Mouse (Mus musculus): Measurements from ENCODE around the gene Kbtbd4. TPM values are rescaled to one million over a fixed set of nuclear protein-coding genes. Genes with fewer than 3 reads are reported as not detected.
A peak's percentile ranks its signal among the peaks of the same experiment; 100 is the strongest.

The Kbtbd4 gene
- 26.9 and 29.1 TPM in 2 replicates for polyA plus RNA-seq (2012; rRNA removed)

GRCm38 (mm10) chr2:90904076-90904855, at the start of gene Kbtbd4, which contains the start of gene Ndufs3:
Gene Kbtbd4, plus strand, starts transcription at chr2:90904740.
Gene Ndufs3, minus strand, starts transcription at chr2:90904827.
- Histone ChIP-seq H3K27me3 (ENCODE audit: control insufficient read depth, insufficient read depth, low read length) (no peaks in the 10 kb centered on the region), H3K4me3 (ENCODE audit: control insufficient read depth, insufficient read depth, low read length) (peak within 1 kb of the TSS; percentile 74), H3K4me1 (replicated peaks; ENCODE audit: control insufficient read depth, insufficient read depth, low read length) (peaks cover 8% of the 10 kb centered on the region), H3K36me3 (ENCODE audit: control insufficient read depth, insufficient read depth, low read length) (peaks cover 28% of the 10 kb centered on the region), H3K27ac (ENCODE audit: control insufficient read depth, insufficient read depth, low read length) (peak within 1 kb of the TSS; percentile 69)
- DNase-seq: peak; percentile 88
- WGBS: under 1% methylated on average over 43 of the region's 43 CpGs
- TF ChIP-seq POLR2A (IDR thresholded peaks at IDR 0.05; ENCODE audit: control insufficient read depth, extremely low read depth, insufficient read depth, low read length, poor library complexity) (peak; percentile 80), CTCF (IDR thresholded peaks at IDR 0.05; ENCODE audit: borderline replicate concordance, control insufficient read depth, extremely low read depth, insufficient read depth, low read length, poor library complexity) (peak; percentile 25; the same call in 1 of the 2 replicates)

DNA sequence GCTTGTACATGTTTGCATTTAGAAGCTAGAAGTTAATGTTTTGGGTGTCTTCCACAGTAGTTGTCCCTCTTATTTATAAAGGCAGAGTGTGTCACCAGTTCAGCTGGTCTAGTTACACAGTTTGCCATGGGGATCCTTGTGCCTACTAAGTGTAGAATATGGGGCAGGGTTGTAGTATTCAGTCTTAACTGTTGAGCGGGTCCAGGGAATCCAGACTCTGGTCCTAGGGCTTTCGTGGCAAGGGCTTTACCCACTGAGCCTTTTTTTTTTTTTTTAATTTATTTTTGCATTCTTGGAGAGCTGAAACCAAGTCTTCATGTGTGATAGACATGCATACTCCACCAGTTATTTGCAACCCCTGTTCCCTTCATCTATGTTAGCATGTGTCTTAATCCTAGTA, 43.1 kb upstream of the Kbtbd4 start:
- DNase-seq: no peak
- Histone ChIP-seq H3K36me3 (ENCODE audit: control insufficient read depth, insufficient read depth, low read length) (peaks cover 62% of the 10 kb centered on the region), H3K4me3 (ENCODE audit: control insufficient read depth, insufficient read depth, low read length) (no peak overlapping the region), H3K27ac (ENCODE audit: control insufficient read depth, insufficient read depth, low read length) (no peak overlapping the region), H3K27me3 (ENCODE audit: control insufficient read depth, insufficient read depth, low read length) (no peaks in the 10 kb centered on the region), H3K4me1 (replicated peaks; ENCODE audit: control insufficient read depth, insufficient read depth, low read length) (no peaks in the 10 kb centered on the region)
- no peak for TF ChIP-seq POLR2A (IDR thresholded peaks at IDR 0.05; ENCODE audit: control insufficient read depth, extremely low read depth, insufficient read depth, low read length, poor library complexity)
- TF ChIP-seq CTCF (IDR thresholded peaks at IDR 0.05; ENCODE audit: borderline replicate concordance, control insufficient read depth, extremely low read depth, insufficient read depth, low read length, poor library complexity): no peak
- 99% methylated on average over 2 of the region's 2 CpGs for WGBS

- peaks cover 60% of the 10 kb centered on the region for H3K36me3 ChIP-seq (ENCODE audit: control insufficient read depth, insufficient read depth, low read length)
Measured at GRCm38 (mm10) chr2:90864184-90864583, 40.4 kb upstream of the Kbtbd4 start.

GRCm38 (mm10) chr2:90866524-90866923, 38.0 kb upstream of the Kbtbd4 start:
- Histone ChIP-seq H3K4me1 (replicated peaks; ENCODE audit: control insufficient read depth, insufficient read depth, low read length) (no peaks in the 10 kb centered on the region), H3K36me3 (ENCODE audit: control insufficient read depth, insufficient read depth, low read length) (peaks cover 42% of the 10 kb centered on the region), H3K4me3 (ENCODE audit: control insufficient read depth, insufficient read depth, low read length) (no peak overlapping the region), H3K27me3 (ENCODE audit: control insufficient read depth, insufficient read depth, low read length) (no peaks in the 10 kb centered on the region), H3K27ac (ENCODE audit: control insufficient read depth, insufficient read depth, low read length) (no peak overlapping the region)
- TF ChIP-seq POLR2A (IDR thresholded peaks at IDR 0.05; ENCODE audit: control insufficient read depth, extremely low read depth, insufficient read depth, low read length, poor library complexity) (no peak), CTCF (IDR thresholded peaks at IDR 0.05; ENCODE audit: borderline replicate concordance, control insufficient read depth, extremely low read depth, insufficient read depth, low read length, poor library complexity) (peak; percentile 76; the same call in 1 of the 2 replicates)
- peak; percentile 81 for DNase-seq
- 54% methylated on average over 3 of the region's 3 CpGs for WGBS

More at GRCm38 (mm10) chr2:90864184-90864583, 40.4 kb upstream of the Kbtbd4 start:
- H3K4me1 ChIP-seq (replicated peaks; ENCODE audit: control insufficient read depth, insufficient read depth, low read length): no peaks in the 10 kb centered on the region
- DNase-seq: no peak
- TF ChIP-seq CTCF (IDR thresholded peaks at IDR 0.05; ENCODE audit: borderline replicate concordance, control insufficient read depth, extremely low read depth, insufficient read depth, low read length, poor library complexity) (no peak), POLR2A (IDR thresholded peaks at IDR 0.05; ENCODE audit: control insufficient read depth, extremely low read depth, insufficient read depth, low read length, poor library complexity) (no peak)
- H3K27me3 ChIP-seq (ENCODE audit: control insufficient read depth, insufficient read depth, low read length): no peaks in the 10 kb centered on the region
- no peak overlapping the region for H3K27ac ChIP-seq (ENCODE audit: control insufficient read depth, insufficient read depth, low read length)
- H3K4me3 ChIP-seq (ENCODE audit: control insufficient read depth, insufficient read depth, low read length): no peak overlapping the region

DNA sequence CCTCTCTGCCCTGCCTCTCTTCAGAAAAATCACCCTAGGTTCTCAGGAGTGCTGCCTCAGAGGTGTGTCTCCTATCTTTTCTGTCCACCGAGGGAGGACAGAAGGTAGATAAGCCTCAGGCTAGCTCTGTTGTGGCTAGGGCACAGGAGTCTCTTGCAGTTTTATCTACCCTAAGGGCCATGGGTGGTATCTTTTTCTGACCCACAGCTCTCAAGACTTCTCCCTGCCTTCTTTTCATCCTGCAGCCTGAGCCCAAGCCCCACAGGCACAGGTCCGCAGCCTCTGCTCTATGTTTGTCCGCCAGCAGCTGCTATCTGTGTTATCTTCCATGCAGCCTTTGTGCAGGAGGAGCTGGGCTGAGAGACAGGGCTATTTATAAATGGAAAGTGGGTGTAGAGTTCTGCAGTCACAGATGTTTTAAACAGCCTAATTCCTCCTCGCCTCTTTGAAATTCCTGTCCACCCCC, 34.4 kb upstream of the Kbtbd4 start:
- Histone ChIP-seq H3K36me3 (ENCODE audit: control insufficient read depth, insufficient read depth, low read length) (peaks cover 13% of the 10 kb centered on the region), H3K27ac (ENCODE audit: control insufficient read depth, insufficient read depth, low read length) (no peak overlapping the region), H3K27me3 (ENCODE audit: control insufficient read depth, insufficient read depth, low read length) (no peaks in the 10 kb centered on the region), H3K4me1 (replicated peaks; ENCODE audit: control insufficient read depth, insufficient read depth, low read length) (no peaks in the 10 kb centered on the region), H3K4me3 (ENCODE audit: control insufficient read depth, insufficient read depth, low read length) (no peak overlapping the region)
- TF ChIP-seq CTCF (IDR thresholded peaks at IDR 0.05; ENCODE audit: borderline replicate concordance, control insufficient read depth, extremely low read depth, insufficient read depth, low read length, poor library complexity): no peak
- TF ChIP-seq POLR2A (IDR thresholded peaks at IDR 0.05; ENCODE audit: control insufficient read depth, extremely low read depth, insufficient read depth, low read length, poor library complexity): no peak
- no peak for DNase-seq
- WGBS: 74% methylated on average over 4 of the region's 4 CpGs

GRCm38 (mm10) chr2:90871180-90871961, 33.2 kb upstream of the Kbtbd4 start:
- peaks cover 4% of the 10 kb centered on the region; the same call in 1 of the 2 replicates for H3K36me3 ChIP-seq (ENCODE audit: control insufficient read depth, insufficient read depth, low read length)
- DNase-seq: no peak
- H3K27ac ChIP-seq (ENCODE audit: control insufficient read depth, insufficient read depth, low read length): no peak overlapping the region
- H3K27me3 ChIP-seq (ENCODE audit: control insufficient read depth, insufficient read depth, low read length): no peaks in the 10 kb centered on the region
- TF ChIP-seq CTCF (IDR thresholded peaks at IDR 0.05; ENCODE audit: borderline replicate concordance, control insufficient read depth, extremely low read depth, insufficient read depth, low read length, poor library complexity) (no peak), POLR2A (IDR thresholded peaks at IDR 0.05; ENCODE audit: control insufficient read depth, extremely low read depth, insufficient read depth, low read length, poor library complexity) (no peak)
- 63% methylated on average over 8 of the region's 8 CpGs for WGBS
- no peaks in the 10 kb centered on the region for H3K4me1 ChIP-seq (replicated peaks; ENCODE audit: control insufficient read depth, insufficient read depth, low read length)
- H3K4me3 ChIP-seq (ENCODE audit: control insufficient read depth, insufficient read depth, low read length): no peak overlapping the region

All from thymus, adult 2 months (tissue).